Mouse (Mus musculus): ENCODE data around the gene Magoh.

- no peak for TF ChIP-seq EP300 (IDR thresholded peaks at IDR 0.05; ENCODE audit: insufficient read depth, low read depth, low read length)
- TF ChIP-seq CTCF (IDR thresholded peaks at IDR 0.05), result no peak
- no peak for TF ChIP-seq POLR2A (IDR thresholded peaks at IDR 0.05; ENCODE audit: insufficient read depth, low read depth, low read length)
These were observed 53.7 kb downstream of the Magoh start for GRCm38 (mm10) chr4:107933239-107933638.
